Mouse (Mus musculus): ENCODE measurements around the gene Lrrc57. TPM values are rescaled to one million over a fixed set of nuclear protein-coding genes. Genes with fewer than 3 reads are reported as not detected.

The Lrrc57 gene
- polyA plus RNA-seq (2017; shearing (Covaris generic)) = 19.5 TPM

DNA sequence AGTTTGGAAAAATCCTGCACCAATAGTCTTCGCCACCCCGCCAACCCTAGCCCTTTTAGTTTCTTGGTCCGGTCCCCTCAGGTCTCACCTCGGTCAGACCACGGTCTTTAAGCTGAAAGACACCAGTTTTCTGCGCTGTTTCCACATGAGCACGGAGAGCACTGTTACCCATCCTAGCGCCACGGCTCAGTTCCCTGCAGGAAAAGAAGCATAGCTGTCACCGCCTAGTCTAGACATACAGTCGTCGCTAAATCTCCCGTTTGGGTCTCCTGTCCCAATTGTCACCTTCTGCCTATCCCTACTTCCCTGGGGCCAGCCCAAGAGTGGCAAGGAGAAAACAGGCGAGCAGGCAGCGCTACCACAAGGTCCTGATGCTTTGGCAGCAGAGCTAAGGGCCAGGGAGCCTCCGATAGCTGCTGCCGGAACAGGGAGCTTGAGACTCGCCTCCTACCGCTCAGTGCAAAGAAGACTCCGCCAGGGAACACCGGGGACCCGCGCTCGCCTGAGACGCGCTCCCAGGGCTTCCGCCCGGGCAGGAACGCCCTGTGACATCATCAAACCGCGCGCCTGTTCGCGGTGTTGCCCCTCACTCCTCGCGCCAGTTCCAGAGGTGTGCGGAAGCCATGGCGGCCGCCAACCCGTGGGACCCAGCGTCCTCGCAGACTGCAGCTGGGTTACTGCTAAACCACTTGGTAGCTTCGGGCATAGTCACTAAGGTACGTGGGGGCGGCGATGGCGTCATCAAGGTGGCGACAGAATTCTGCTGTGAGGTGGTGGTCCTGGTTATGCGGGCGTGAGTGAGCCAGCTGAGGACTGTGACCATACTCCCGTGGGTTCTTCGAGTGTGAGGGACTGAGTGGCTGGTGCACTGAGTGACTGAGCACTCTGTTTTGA lies at the start of gene Lrrc57, which contains the start of gene Haus2:
Gene Lrrc57 (minus strand): TSS at position 691 of the 894 bp plus-strand sequence.
Gene Haus2 (plus strand): TSS at position 554 of the 894 bp plus-strand sequence.

DNA sequence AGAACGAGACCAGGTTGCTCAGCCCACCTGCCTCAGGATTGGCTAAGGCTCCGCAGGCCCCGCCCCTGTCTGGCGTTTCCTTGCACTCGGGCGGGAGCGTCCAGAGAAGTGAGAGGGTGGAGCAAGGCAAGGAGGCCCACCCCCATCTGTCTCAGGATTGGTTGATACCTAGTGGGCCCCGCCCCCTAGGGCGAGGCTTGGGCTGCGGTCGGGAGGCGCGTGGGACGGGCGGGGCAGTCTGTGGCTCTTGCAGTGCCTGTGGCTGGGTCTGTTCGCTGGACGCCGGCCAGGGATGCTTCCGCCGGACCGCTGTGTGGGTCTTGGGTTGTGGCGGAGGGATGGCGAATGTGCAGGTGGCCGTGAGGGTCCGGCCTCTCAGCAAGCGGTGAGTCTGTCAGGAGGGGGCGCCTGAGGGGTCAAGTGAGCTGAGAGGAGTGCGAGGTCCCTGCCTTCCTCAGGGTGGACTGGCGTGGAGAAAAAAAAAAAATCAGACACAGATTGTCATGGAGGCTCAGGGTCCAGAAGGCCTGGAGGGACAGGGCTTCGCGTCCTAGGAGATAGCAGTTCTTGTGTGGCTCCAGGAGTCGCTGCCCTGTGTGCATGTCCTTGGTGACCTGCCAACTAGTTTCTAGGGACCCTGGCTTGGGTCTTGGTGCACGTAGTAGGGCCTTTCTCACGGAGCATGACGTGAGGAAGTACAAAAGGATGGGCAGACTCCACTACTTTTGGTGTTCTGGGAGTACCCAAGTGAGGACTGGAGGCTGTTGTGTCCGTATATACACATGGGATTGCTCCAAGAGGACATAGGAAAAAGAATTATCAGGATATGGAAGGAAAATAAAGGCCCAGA lies 19.8 kb upstream of the Lrrc57 start, which contains the start of gene Stard9:
Gene Stard9 (plus strand): TSS at position 236 of the 850 bp plus-strand sequence.

DNA sequence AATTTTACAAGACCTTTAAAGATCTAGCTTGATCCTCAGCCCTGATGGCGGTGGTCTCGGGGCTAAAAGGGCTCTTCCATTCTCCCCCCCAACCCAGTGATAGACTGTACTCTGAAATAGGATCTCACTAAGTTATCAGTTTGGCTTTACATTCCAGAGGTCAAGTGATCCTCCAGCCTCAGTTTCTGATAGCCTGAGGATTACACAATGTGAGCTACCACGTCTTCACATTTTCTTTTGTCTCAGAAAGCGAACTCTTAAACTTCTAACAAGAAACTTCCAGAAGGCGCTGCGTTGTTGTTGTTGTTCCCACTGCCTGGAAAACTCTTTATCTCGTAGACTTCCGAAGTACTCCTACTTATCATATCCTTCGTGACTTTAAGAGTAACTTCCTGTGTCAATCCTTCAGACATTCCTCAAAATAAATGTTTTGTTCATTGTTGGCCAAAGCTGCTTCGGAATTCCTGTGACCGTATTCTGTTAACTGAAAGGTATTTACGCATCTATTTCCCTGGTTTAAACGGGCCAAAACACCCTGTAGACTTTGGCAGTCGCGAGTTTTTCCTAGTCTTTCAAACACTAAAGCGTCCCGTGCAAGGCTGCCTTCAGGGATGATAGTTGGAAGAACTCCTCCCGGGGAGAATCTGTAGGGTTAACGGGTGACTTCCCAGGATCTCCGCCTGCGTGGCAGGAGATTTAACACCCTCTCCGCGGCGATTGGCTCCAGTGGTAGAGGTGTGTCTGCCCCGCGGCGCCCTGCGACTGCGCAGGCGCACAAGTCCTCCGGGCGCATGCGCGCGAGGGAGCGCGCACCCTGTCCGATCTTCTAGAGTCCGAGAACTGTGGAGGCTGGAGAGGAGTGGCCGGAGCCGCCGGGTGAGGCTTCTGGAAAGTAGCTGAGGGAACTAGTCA lies 42.2 kb downstream of the Lrrc57 start, which contains the start of gene Snap23:
Gene Snap23 (plus strand): TSS at position 786 of the 912 bp plus-strand sequence.

DNA sequence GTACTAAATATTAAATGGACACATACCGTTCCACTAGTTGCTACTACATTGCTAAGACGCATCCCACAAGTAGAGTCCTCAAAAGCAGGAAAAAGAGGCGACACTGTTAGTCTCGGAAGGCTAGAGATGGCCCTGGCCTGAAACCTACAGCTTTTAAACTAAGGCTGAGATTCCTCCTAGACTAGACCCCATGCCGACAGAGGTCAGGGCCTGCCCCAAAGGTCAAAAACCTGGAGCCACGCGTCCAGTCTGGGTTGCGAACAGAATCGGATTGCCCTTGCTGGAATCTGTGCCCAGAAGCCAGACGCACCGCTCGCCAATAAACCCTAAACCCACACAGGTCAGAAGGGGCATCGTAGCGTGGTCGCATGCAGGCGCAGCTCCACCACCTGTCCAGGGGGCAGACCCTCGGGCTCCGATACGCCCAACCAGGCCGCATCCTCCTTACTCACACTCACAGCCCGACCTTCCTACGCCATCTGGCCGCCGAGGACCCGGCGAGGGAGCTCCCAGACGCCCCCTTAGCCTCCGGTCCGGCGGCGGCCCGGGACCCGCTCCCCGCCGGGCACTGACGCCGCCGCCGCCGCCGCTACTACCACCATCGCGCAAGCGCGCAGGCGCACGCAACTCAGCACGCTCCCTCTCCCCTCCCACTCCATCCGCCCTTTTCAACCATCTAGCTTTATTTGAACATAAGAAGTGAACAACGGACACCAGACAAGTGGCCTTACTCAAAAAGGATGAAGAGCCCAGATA lies 45.9 kb downstream of the Lrrc57 start, which contains the start of gene Zfp106:
Gene Zfp106 (minus strand): TSS at position 609 of the 756 bp plus-strand sequence.

Other genes with a start within 250 kb of the Lrrc57 start
- gene Ganc, start 205.6 kb downstream of the Lrrc57 start, polyA plus RNA-seq (2017; shearing (Covaris generic)) = 19.6 TPM
- 25.7 TPM for gene Tmem87a, start 205.4 kb downstream of the Lrrc57 start, polyA plus RNA-seq (2017; shearing (Covaris generic))
- 1.9 TPM for gene Capn3, start 153.5 kb downstream of the Lrrc57 start, polyA plus RNA-seq (2017; shearing (Covaris generic))
- 63.2 TPM for gene Zfp106, start 45.7 kb downstream of the Lrrc57 start, polyA plus RNA-seq (2017; shearing (Covaris generic))
- gene Snap23, start 41.8 kb downstream of the Lrrc57 start, polyA plus RNA-seq (2017; shearing (Covaris generic)) = 36.9 TPM
- 23.0 TPM for gene Haus2, start 137 bp downstream of the Lrrc57 start, polyA plus RNA-seq (2017; shearing (Covaris generic))
- gene Stard9, start 19.6 kb upstream of the Lrrc57 start, polyA plus RNA-seq (2017; shearing (Covaris generic)) = 0.68 TPM
- gene Cdan1, start 240.6 kb upstream of the Lrrc57 start, polyA plus RNA-seq (2017; shearing (Covaris generic)) = 26.5 TPM
- gene Ttbk2, start 241.1 kb upstream of the Lrrc57 start, polyA plus RNA-seq (2017; shearing (Covaris generic)) = 3.4 TPM

All from naive thymus-derived CD4-positive, alpha-beta T cell, adult 5 months (primary cell).